Mouse (Mus musculus): ENCODE results near the gene Ninl. TPM values are rescaled to one million over a fixed set of nuclear protein-coding genes. Genes with fewer than 3 reads are reported as not detected.

Gene Ninl
- total RNA-seq (2021): under 1 TPM; 0.29 to 0.43 TPM
- long read RNA-seq, experiment 1: 0 reads
- long read RNA-seq, experiment 2: 0 reads

DNA sequence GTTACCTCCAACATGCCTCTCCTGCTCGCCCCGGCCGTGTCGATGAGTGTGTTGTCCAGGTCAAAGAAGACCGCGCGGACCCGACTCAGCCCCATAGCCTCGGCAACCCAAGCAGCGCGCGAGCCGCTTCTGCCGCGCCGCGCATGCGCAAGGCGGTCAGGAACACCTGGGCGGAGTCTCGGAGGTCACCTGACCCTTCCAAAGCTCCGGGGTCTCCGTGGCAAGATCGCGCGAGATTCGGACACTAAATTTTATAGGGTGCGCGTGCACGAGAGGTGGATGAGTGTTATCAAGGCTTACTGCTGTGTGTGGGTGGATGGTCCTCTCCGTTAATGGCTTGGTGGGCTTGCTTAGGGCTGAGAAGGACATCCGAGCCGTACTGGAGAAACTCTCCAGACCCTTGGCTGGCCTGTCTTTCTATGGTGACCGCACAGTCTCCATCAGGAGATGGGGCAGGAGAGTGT lies at the start of gene Ninl, which contains the start of gene Nanp:
Ninl (minus strand) TSS at position 151 of the 464 bp plus-strand sequence.
Nanp (minus strand) TSS at position 167 of the 464 bp plus-strand sequence.
- peak; percentile 92 for DNase-seq

DNA sequence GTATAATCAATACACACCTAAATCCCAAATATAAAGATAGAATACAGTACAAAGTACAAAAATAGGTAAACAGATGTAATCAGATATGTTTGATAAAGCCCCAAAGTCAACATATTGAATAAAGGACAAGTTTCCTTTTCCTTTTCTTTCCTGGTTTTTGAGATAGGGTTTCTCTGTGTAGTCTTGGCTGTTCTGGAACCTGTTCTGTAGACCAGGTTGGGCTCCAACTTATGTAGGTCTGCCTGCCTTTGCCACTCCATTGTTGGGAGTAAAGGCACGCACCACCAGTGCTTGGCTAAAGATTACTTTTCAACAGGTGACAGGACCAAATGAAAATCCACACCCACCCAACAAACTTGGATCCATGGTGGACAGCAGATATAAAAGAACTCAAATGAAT lies 17.5 kb upstream of the Ninl start:
- no peak for DNase-seq

- no peak for DNase-seq
These were observed 1.2 kb upstream of the Ninl start for GRCm38 (mm10) chr2:151040411-151040810.

- DNase-seq: no peak
These were observed 544 bp upstream of the Ninl start for GRCm38 (mm10) chr2:151039726-151040125.

DNA sequence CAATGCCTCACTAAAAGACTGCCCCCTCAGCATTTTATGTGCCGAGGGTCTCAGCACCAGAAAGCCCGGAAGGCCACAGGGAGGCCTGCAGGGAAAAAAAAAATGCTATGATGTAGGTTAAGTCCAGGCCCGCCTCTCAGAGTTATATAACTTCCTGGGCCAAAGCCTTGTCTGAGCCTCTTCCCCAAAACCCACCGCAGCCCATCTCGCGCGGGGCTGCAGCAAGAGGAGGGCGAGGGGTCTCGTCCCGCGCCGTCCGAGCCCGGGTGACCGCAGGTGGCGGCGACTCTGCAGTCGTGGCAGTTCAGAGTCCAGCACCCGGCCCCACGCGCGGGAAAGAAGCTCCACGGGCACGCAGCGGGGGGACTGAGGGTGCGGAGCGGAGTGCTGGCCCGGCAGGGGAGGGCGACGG lies 365 bp downstream of the Ninl start:
- DNase-seq: no peak

GRCm38 (mm10) chr2:151037876-151038552 lies 1.2 kb downstream of the Ninl start:
- DNase-seq: no peak

DNA sequence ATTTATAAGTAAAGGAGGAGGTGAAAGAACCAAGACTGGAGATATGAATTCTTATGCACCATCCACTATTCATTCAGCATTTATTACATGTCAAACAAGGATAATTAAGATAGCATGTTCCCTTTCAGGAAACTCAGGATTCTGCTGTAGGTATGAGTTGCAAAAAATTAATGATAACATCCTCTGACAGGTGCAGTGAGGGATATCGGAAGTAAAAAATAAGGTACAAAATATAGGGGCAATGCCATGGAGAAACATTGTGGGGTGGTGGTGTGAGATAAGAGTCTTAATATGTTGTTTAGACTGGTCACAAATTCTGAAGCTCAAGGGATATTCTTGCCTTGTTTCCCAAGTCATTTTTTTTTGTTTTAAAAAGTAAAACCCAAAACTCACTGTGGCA lies 1.9 kb downstream of the Ninl start:
- no peak for DNase-seq

DNA sequence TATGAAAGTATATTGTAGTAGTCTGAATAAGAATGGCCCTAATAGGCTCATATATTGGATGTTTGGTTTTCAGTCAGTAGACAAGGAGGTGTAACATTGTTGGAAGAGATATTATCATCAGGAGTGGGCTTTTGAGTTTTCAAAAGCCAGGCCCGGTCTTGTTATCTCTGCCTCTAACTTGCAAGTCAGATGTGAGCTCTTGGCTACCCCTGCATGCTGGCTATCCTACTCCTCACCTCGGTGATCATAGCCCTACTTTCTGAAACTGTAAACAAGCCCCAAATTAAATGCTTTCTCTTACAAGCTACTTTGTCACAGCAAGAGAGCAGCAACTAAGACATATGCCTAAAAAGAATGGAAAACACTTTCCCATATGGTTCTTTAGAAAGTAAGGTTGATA lies 2.5 kb downstream of the Ninl start:
- DNase-seq: no peak

GRCm38 (mm10) chr2:151034435-151034834 lies 4.7 kb downstream of the Ninl start:
- no peak for DNase-seq

DNA sequence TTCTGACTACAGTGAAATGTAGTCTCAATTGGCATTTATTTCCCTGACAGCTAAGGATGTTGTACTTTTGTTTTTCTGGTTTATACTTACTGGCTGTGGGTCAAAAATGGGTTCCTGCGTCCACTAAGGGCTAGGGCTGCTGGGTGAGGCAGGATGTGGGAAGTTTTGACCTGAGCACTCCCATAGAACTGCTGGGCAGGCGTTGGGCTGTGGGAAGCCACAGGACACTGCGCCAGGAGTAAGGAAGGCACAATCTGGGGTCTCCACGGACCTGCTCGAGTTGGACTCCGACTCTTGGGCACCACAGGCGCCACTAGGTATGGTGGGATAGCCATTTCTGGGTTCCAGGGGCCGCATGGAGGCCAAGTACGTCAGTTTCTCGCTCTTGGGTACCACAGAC lies 18.0 kb downstream of the Ninl start:
- no peak for DNase-seq

- no peak for DNase-seq
These were observed 23.9 kb downstream of the Ninl start for GRCm38 (mm10) chr2:151015316-151015715.

GRCm38 (mm10) chr2:151011273-151011672 lies 27.9 kb downstream of the Ninl start:
- DNase-seq: no peak

DNA sequence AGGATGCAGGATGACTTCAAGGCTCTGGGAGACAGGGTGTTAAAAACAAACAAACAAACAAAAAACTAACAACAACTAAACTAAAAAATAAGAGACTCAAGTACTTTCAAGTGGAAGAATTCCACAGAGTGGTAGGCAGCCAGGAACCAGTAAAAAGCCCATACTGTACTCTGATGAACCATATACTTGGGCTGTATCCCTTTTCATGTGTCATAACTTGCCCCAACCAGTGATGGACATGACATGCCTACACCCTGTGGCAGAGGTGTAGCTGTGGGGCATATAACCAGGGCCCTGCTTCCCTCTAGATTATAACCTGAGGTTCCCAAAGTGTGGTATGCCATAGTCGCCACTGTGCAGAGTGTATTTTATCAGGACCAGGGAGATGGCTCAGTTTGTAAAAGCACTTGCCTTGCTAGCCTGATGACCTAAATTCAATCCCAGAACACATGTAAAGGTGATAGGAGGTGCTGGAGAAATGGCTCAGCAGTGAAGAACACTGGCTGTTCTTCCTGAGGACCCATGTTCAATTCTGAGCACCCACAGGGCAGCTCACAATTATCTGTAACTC lies 29.6 kb downstream of the Ninl start:
- DNase-seq: no peak

- peak; percentile 38 for DNase-seq
These were observed 30.2 kb downstream of the Ninl start for GRCm38 (mm10) chr2:151008939-151009509.

DNA sequence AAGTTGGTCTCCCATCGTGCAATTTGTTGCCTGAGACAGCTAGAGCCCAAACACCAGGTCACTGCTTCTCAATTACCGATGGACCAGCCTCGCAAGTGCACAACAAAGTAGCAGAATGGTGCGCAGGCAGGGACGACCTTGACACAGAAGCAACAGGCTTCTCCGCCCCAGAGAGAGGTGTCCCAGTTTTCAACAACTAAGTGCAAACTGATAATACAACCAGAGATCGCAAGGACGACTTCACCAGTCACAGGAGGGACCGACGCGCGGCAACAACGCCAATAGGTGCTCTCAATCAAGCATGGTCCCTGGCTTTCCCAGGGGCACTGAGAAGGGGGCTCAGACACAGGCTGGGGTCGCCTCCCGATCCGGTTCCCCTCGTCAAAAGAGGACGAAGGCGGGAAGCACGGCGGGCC lies 30.7 kb downstream of the Ninl start:
- DNase-seq: no peak

DNA sequence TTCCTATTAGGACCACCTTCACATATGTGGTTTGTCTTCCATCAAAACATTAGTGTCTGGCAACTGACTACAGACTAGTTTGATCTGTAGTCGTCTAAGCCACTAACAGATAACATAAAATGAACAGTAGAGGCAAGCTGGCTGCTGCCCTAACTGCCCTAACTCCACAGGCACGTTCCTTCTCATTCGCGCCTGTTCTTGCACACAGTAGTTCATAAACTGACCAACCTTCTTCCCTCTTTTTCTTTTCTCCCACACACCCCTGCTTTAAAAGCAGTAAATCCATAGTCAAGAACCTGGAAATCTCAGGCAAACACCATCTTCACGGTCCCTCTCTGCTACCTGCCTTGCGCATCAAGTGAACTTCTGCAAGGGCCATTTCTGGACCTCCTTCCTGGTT lies 31.2 kb downstream of the Ninl start:
- no peak for DNase-seq

- no peak for DNase-seq
These were observed 32.8 kb downstream of the Ninl start for GRCm38 (mm10) chr2:151006281-151006945.

DNA sequence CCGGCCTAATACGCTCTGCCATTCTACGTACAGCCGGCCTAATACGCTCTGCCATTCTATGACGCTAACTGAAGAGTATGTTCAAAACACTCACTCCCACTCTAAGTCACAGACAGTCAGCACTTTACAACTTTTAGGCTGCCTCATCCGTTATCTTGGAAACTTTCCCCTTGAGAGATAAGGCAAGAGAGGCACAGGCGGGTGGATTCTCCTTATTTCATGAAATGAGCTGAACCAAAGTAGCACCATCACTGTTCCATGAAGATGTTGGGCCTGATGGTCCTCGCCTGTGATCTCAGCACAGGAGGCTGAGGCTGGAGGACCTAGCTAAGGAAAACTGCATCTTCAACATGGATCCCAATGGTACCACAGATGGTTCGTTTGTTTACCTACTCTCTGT lies 34.8 kb downstream of the Ninl start:
- no peak for DNase-seq

DNA sequence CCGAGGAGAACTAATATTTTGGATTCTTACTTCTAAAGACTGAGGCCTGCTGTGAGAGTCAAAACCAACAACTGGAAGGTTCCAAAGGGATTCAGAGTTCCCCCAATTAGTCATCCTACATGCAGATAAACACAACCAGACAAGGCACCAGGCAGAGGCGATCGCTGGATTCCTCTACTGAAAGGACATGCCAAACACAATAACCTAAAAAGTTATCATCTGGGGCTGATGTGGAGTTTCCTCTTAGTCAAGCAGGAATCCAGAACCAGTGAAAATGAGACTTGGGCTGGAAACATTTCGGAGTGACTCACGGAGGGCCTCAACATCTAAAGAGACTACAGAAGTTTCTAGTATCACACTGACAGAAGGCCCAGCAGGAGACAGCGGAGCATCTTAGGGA lies 35.4 kb downstream of the Ninl start:
- no peak for DNase-seq

DNA sequence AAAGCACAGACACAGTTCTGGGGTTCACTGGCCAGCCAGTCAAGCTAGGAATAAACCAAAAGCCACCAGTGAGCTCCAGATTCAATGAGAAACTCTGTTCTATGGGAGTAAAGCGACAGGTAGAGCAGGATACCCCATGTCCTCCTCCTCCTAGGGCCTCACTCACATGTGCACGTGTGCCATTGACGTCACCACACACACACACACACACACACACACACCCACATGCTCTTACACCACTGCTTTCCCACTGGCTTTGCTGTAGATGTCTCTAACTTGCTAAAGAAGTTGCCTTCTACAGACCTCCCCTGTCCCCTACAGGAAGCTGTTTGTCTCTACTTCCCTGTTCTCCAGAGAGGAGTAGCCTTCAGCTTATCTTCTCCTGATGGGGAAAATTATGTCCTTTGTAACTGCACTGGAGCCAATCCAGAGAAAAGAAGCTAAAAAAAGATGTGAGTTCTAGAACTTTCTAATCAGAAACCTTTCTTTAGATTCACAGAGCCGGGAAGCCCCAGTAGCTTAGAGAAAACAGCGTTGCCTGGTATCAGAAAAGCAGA lies 37.5 kb downstream of the Ninl start:
- no peak for DNase-seq

DNA sequence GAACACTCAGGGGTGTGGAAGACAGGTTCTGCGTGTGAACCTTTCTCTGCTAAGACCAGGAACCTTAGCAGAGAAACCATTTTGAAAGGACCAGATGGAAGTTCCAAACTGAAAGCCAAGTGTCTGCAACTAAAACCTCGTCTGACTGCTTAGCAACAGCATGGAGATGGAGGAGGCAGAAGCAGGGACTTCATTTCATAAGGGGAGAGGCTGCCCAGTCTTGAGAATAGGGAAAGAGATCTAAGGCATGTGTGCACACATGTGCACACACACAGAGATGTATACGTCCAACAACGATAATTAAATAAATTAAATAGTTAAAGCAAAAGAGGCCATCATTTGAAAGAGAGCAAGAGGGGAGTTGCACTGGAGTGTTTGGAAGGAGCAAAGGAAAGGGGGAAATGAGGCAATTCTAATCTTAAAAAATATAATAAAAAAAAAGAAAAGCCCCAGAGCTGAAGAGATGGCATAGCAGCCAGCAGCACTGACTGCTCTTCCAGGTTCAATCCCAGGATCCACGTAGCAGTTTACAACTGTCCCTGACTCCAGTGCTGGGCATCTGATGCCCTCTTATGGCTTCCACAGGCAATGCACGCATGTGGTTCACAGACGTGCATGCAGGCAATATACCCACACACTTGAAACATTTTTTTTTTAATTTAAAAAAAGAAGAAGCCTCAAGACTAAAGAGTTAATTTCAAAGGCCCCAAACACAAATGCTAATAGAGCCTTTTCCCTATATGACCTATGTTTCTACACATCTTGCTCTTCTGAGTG lies 38.6 kb downstream of the Ninl start:
- DNase-seq: no peak

DNA sequence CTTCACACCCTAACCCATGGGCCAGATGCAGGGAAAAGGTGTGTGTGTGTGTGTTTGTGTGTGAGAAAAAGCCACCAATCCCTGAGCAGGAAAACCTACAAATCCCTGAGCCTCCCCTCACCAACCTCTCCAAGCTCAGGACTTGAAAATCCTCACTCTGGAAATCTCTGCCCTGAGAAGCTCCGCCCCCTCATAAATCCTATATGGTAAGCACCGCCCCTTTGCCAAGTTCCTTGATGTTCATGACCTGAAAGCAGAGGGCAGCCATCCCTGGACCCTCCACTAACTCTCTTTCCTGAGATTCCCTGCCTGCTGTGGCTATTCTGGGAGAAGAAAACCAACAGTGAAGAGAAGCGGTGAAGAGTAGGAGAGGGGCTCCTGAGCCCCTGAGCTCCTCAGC lies 40.2 kb downstream of the Ninl start:
- no peak for DNase-seq
